Mouse (Mus musculus) CH12.LX (cell line): ENCODE results near the gene Gid4.

Experiments
- CTCF ChIP-seq, 2 experiments: IDR thresholded peaks in 1 of 2; conservative IDR thresholded peaks in 1 of 2; 2 replicates each; pipeline ENCODE4 v1.5.1; 2011 to 2012; ENCODE audit warnings: low read depth in 2 of 2, low read length in 2 of 2, improper control_type of control experiment in 1 of 2, inconsistent platforms in 1 of 2, mild to moderate bottlenecking in 1 of 2, moderate library complexity in 1 of 2
- EP300 ChIP-seq: IDR thresholded peaks from 2 replicates; pipeline ENCODE4 v1.6.1; 2011; ENCODE audit warnings: low read length, improper control_type of control experiment
- IRF4 ChIP-seq: IDR thresholded peaks from 2 replicates; pipeline ENCODE4 v1.6.1; 2014; ENCODE audit warnings: low read depth, mild to moderate bottlenecking, inconsistent platforms, low read length, improper control_type of control experiment
- KAT2A ChIP-seq: IDR thresholded peaks from 2 replicates; pipeline ENCODE4 v1.6.1; 2012; ENCODE audit warnings: low read length, improper control_type of control experiment, inconsistent platforms; ENCODE audit not compliant: insufficient replicate concordance
- NRF1 ChIP-seq: IDR thresholded peaks from 2 replicates; pipeline ENCODE4 v1.6.1; 2014; ENCODE audit warnings: low read depth, mild to moderate bottlenecking, inconsistent platforms, low read length, improper control_type of control experiment, moderate library complexity
- POLR2A ChIP-seq: IDR thresholded peaks from 2 replicates; pipeline ENCODE4 v1.6.1; 2011; ENCODE audit warnings: low read depth, mild to moderate bottlenecking, improper control_type of control experiment, low read length
- RCOR1 ChIP-seq: conservative IDR thresholded peaks from 2 replicates; pipeline ENCODE4 v1.6.1; 2012; ENCODE audit warnings: low read depth, mild to moderate bottlenecking, inconsistent platforms, low read length, improper control_type of control experiment
- SIN3A ChIP-seq: IDR thresholded peaks from 2 replicates; pipeline ENCODE4 v1.6.1; 2012; ENCODE audit warnings: low read length, improper control_type of control experiment, inconsistent platforms
- USF2 ChIP-seq: conservative IDR thresholded peaks from 2 replicates; pipeline ENCODE4 v1.6.1; 2011; ENCODE audit warnings: low read depth, low read length, improper control_type of control experiment

DNA sequence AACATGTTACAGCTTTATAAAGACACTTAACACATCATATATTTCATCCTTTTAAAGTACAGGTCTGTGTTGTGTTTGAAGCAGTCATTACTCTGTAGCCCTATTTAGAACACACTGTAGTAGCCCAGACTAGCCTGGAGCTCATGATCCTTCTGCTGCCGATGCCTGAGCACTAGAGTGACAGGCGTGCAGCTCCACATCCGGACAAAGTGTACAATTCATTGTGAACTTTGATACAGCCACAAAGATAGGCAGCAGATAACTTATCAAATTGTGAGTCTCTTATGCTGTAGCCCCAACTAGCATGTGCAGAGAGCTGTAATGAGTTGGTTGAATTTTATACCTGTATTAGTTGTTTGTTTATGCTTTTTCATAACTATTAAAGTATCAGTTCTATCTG lies 10.7 kb downstream of the Gid4 start:
- TF ChIP-seq NRF1 = no peak
- TF ChIP-seq CTCF (conservative IDR thresholded peaks at IDR 0.05 in 1 of 2, IDR thresholded peaks at IDR 0.05 in 1 of 2; ENCODE audit: low read depth in 2 of 2, low read length in 2 of 2) = no peak
- TF ChIP-seq KAT2A = no peak
- TF ChIP-seq IRF4 = no peak
- TF ChIP-seq USF2 = no peak
- TF ChIP-seq RCOR1 = no peak
- TF ChIP-seq SIN3A = no peak
- no peak for TF ChIP-seq EP300
- TF ChIP-seq POLR2A = no peak
